Mouse (Mus musculus): ENCODE measurements around the gene Ublcp1.
A peak's percentile ranks its signal among the peaks of the same experiment; 100 is the strongest.
"Not testable (repeated sequence)": the region's sequence is repeated elsewhere in the genome, so short reads cannot be mapped to it uniquely, and the experiment has no call there.

The Ublcp1 gene

DNA sequence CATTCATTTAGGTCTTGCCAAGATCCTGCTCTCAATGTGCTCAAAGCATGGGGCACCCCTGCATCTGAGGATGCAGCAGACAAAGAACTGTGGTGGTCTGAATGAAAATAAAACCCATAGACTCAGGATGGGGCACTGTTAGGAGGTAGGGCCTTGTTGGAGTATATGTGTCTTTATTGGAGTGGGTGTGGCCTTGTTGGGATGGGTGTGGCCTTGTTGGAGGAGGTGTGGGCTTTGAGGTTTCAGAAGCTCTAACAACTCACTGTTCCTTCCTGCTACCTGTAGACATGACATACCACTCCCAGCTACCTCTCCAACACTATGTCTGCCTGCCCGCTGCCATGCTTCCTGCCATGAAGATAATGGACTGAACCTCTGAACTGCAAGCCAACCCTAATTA, 18.8 kb upstream of the Ublcp1 start:
- no peak for DNase-seq

DNA sequence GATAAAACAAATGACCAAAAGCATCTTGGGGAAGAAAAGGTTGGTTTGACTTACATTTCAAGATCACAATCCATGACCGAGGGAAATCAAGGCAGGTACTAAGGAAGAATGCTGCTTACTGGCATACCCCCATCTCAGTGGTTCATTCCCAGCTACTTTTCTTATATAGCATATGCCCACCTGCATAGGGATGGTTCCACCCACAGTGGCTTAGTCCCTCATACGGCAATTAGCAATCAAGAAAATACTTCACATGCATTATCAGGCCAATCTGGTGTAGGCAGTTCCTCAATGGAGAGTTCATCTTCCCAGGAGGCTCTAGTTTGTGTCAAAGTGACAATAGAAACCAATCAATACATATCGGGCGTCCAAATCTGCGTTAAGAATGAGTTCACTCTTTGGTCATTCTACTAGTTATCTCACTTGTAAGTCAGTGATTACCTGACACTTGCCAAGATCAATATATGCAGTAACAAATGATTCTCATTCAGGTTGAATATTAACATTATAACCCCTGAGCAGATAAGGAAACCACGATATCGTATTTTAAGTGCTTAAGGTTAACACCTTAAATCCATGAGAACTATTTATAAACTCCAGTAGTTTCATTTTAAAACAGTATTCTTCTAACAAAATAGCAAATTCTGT, 14.9 kb upstream of the Ublcp1 start:
- no peak for DNase-seq

GRCm38 (mm10) chr11:44480246-44480645, 9.9 kb upstream of the Ublcp1 start:
- DNase-seq = no peak

- DNase-seq = no peak
Measured at GRCm38 (mm10) chr11:44478382-44478781, 8.1 kb upstream of the Ublcp1 start.

DNA sequence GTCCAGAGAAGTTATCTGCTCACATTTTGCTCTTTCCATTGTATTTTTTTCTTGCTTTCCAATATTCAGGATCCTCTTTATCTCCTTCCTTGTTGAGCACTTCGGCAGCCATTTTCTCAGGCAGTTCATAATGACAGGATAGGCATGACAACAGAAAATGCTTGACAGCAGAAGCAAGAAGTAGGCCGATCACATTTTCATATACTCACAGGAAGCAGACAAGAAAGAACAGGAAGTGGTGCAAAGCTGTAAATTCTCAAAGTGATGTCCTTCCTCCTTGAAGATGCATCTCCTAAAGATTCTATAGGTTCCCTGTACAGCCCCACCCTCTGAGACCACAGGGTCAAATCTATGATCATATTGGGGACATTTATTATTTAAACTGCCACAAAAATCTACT, 6.1 kb upstream of the Ublcp1 start:
- DNase-seq = no peak

DNA sequence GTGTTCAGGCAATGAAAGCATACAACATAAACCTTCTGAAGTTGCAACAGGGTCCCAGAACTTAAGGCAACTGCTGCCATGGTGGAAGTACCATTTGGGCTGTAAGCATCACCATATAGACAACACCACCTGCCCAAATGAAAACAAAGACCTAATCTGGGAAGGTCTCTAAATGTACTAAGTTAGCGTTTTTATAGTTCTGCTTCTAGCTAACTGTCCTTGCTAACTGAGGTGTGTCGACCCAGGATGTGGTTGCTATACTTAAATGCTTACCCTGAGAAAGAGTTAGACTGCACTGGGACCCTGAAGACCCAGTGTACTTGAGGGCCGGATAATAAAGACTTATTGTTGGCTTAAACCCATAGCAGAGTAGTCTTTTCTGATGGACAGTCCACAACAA, 5.2 kb upstream of the Ublcp1 start:
- no peak for DNase-seq

GRCm38 (mm10) chr11:44471337-44471995, 1.2 kb upstream of the Ublcp1 start:
- no peak for DNase-seq

DNA sequence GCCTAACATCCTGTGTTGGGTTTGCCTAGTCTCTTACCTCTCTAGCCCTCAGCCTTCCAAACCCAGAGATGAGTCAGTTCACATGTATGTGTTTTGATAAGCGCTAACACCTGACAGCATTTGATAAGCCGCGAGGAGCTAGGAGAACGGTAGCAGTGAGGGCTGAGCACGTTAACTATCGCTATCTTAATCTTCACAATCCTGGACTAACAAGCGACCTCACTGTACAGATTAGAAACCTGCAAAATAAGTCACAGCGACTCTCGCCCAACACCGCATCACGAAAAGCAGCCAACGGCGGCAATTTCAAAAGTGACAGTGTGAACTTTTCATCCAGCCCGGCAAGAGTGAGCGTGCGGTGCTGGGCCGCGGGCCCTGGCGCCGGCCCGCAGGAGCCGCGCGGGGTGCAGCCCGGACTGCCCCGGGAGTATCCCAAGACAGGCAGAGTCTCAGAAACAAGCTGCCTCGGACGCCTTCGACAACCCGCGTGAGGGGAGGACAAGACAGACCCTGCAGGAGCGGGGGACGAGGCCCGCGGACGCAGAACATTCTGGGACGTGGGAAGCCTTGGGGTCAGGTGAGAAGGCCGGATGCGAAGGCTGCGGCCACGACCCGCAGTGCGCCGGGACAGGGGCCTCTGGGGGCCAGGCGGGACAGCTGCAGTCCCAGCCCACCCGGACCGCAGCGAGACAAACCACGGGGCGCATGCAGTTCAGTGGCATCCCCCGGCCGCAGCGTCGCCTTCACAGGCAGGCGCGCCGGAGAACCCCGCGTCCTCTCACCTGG, 459 bp downstream of the Ublcp1 start:
- no peak for DNase-seq

- DNase-seq = no peak
Measured at GRCm38 (mm10) chr11:44468306-44468790, 1.9 kb downstream of the Ublcp1 start.

GRCm38 (mm10) chr11:44466949-44467442, 3.3 kb downstream of the Ublcp1 start:
- DNase-seq = no peak

DNA sequence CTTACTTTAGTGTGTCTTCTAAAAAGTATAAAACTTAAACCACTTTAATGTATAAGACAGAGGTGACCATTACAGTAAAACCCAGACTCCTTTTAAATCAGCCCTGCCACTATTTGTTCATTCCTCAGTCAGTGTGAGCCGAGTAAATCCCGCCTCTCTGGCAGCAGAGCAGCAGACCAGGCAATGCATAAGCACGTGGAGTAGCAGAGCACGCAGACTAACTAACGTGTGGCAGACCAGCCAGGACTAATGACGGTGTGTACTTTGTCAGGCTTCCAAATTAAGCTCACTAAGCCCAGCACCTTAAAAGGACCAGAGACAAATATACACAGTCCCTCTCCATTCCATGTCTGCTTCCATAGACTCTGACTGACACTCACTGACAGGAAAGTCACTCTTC, 8.8 kb downstream of the Ublcp1 start:
- no peak for DNase-seq

DNA sequence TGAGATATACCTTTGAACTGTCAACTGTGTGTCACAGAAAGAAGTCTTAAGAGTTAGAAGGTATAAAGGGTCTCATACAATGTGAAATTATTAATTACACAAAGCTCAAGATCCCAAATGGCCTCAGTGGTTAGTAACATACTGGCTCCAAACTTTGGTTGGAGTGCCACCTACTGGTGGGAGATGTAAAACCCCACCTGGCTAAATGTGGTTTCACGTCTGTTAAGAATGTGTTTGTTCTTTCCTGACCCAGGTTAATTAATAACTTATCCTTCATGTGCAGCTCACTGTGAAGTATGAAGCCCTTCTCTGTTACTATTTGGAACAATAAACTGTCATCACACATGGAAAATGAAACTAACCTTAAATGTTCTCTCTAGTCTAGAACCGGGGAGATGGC, 16.9 kb downstream of the Ublcp1 start:
- DNase-seq = peak; percentile 60

DNA sequence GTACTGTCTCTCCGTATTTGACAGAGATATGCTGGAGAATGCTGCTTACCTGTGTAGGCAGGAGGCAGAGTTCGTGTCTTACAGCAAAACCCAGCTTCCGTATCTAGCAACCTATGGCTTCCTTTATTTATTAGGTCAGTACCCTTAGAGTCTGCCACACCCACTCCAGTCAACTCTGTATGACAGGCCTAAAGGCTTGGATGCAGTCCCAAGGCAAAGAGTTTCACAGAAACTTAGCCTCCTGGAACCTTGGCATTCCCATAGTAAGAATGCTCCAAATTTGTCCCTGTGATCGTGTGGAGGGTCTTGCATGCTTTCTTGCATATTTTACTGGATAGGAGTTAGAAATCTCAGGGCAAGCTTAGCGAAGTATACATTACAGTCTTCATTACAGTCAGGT, 18.3 kb downstream of the Ublcp1 start:
- DNase-seq = not testable (repeated sequence)

- no peak for DNase-seq
Measured at GRCm38 (mm10) chr11:44451046-44451445, 19.3 kb downstream of the Ublcp1 start.

DNA sequence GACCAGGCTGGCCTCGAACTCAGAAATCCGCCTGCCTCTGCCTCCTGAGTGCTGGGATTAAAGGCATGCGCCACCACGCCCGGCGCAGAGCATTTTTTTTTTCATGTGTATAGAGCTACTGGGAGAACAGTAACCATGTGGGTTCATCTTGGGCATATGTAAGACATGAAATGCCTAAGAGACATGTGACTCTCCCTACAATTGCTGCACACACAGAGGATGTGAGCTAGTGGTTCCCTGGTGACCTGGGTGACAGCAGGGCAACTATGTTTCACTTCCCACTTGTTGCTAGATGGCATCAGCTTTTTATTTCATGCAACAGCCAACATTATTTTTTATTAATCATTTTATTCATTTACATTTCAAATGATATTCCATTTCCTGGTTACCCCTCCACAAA, 32.5 kb downstream of the Ublcp1 start:
- no peak for DNase-seq

- DNase-seq = no peak
Measured at GRCm38 (mm10) chr11:44430036-44430435, 40.3 kb downstream of the Ublcp1 start.

GRCm38 (mm10) chr11:44427951-44428350, 42.3 kb downstream of the Ublcp1 start:
- no peak for DNase-seq

GRCm38 (mm10) chr11:44425626-44426025, 44.7 kb downstream of the Ublcp1 start:
- no peak for DNase-seq

DNA sequence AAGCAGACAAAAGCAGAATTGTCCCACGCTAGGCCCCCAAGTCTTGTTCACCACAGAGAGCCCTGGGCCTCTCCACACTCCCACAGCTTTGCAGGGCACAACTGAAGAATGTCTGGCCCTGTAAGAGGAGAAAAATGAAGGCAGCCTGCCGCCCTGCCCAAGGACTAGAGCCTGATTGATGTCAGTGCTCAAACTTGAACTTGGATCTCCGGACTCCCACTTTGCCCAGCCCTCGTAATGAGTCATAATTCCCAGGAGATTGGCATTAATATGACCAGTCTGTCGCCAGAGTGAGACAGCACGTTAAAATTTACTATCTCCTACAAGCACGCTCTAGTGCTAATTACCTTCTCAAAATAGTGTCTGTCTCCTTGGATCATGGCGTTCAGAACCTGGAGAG, 45.3 kb downstream of the Ublcp1 start:
- no peak for DNase-seq

DNA sequence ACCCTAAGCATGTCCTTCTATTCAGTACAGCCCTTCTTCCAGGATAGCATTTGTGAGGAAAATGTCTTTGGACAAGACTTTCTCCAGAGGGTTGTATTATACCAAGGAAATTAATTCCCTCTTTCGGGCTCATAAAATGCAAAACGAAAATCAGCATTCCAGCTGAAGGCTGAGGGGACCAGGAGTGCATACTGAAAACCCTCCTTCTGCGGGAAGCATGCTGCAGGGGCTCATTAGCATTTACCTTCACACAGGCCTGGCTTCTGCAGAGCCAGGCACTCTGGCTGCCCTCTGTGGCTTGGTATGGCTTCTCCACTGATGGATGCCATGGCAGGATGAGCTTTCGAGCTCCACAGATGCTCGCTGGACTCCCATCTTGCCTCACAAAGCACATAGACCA, 46.3 kb downstream of the Ublcp1 start:
- DNase-seq = no peak

DNA sequence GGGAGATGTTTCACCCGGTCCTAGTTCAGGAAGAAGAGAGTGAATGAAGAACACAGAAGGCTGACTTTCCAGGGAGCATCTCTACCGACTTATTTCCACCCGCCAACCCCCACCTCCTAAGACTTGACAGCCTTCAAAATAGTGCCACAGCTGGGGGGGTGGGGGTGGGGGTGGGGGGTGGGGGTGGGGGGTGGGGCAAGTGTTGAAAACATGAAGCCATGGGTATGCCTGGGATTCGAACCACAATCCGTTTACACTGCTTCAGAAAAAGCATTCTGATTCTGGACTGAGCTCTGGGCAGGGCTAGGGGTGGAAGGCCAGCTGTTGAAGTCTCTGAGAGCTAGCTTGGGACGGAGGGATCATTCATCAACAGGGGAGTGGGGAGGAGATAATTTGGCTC, 47.0 kb downstream of the Ublcp1 start:
- no peak for DNase-seq

GRCm38 (mm10) chr11:44422337-44423111, 47.8 kb downstream of the Ublcp1 start:
- no peak for DNase-seq

- no peak for DNase-seq
Measured at GRCm38 (mm10) chr11:44417403-44417802, 52.9 kb downstream of the Ublcp1 start.

Data from lung, postnatal 10 days (tissue).